Mouse (Mus musculus): Measurements from ENCODE around the gene Klra5.
"Not testable (repeated sequence)": the region's sequence is repeated elsewhere in the genome, so short reads cannot be mapped to it uniquely, and the experiment has no call there.

The Klra5 gene

DNA sequence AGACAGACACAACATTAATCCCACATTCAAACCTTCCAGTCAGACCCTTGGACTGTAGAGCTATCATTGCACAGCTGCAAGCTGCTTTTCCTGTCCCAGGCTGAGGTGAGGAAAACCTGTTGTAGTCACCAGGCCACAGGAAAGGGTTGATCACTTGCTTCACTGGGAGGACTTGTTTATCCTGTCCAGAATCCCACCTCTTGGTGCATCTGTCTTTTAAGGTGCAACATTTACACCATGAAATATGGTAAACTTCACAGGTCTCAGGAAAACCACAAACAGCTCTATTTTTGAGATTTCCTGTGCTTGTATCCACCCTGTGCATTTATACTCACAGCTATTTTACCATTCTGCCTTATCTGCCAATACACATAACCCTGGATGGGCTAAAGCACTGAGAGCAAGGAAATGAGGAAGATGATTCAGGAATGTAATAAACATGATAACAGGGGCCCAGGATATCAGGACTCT, at the start of gene Klra5:
Gene Klra5 (minus strand): TSS at position 175 of the 471 bp plus-strand sequence.
- DNase-seq: not testable (repeated sequence)

DNA sequence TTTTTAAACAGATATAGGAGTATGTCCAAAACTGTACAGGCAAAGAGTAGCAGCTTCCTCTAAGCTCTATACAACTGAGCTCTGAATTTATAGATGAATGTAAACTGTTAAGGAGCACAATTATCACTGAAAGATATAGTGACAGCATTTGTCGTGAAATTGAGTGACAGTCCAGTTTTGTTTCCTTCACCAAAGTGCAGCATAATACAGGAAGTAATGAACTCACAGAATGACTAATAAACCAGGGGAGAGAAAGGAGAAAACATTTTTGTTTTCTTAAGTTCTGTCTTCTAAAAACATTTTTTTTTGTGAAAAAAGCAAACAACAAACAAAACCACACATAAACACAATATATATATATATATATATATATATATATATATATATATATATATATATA, 454 bp downstream of the Klra5 start:
- DNase-seq: no peak

DNA sequence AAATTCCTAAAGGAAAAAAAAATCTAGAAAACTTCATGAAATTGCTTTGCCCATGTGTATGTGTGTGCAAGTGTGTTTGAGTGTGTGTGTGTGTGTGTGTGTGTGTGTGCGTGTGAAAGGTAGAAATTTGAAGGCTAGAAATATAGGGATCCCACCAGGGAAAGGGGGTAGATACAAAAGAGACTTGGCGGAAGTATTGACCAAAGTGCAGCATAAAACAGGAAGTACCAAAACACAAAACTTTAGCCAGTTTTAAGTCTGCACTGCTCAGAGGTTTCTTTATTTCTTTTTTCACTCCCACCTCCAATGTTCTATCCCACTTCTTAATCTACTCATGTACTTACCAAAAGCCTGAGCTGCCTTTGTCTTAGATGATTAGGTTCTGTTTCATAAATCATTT, 34.9 kb downstream of the Klra5 start:
- DNase-seq: no peak

DNA sequence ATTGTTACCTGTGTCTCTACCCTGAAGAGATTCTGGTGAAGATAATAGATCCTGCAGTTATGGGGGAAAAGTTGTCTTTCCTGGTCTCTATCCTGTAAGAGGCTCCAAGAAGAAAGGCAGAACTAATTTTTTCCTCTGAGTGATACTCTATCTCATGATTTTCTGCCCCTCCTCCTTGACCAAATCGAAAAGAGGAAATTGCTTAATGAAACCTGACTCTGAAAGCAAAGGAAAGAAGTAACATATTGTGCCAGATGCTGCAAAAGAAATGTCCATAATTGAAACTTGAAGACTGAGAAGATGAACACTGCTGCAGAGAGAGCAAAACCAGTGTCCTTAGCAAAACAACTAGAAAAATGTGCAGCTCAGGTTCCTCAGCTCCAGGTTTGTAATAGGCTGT, 40.9 kb downstream of the Klra5 start, which contains the start of gene Klra17:
Gene Klra17 (minus strand): TSS at position 124 of the 400 bp plus-strand sequence.
- DNase-seq: no peak

DNA sequence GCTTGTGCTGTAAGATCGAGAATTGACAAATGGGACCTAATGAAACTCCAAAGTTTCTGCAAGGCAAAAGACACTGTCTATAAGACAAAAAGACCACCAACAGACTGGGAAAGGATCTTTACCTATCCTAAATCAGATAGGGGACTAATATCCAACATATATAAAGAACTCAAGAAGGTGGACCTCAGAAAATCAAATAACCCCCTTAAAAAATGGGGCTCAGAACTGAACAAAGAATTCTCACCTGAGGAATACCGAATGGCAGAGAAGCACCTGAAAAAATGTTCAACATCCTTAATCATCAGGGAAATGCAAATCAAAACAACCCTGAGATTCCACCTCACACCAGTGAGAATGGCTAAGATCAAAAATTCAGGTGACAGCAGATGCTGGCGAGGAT, 55.1 kb downstream of the Klra5 start, which contains the start of gene Gm17631:
Gene Gm17631 (plus strand): TSS at position 301 of the 400 bp plus-strand sequence.
- not testable (repeated sequence) for DNase-seq

Measured in kidney, postnatal 25 days (tissue).